Mouse (Mus musculus) forebrain, embryonic 13.5 days (tissue): ENCODE data around the gene Slc6a9. TPM values are rescaled to one million over a fixed set of nuclear protein-coding genes. Genes with fewer than 3 reads are reported as not detected.

Experiments
- ATAC-seq: fragments of 200-750 bp; cut with Nextera tagmentation; 2 replicates; pipeline ENCODE4 v1.8.0; 2017
- H3K27ac ChIP-seq: fragments of 300-500 bp; sonication (generic); 2 replicates; pipeline ENCODE4 v1.5.1; 2015; ENCODE audit warnings: inconsistent platforms, mild to moderate bottlenecking, moderate library complexity
- H3K27me3 ChIP-seq: fragments of 300-500 bp; sonication (generic); 2 replicates; pipeline ENCODE4 v1.6.1; 2015; ENCODE audit warnings: mild to moderate bottlenecking, inconsistent platforms
- H3K36me3 ChIP-seq: fragments of 300-500 bp; sonication (generic); 2 replicates; pipeline ENCODE4 v1.6.1; 2015; ENCODE audit warnings: mild to moderate bottlenecking, inconsistent platforms; ENCODE audit not compliant: poor library complexity, severe bottlenecking
- H3K4me1 ChIP-seq: fragments of 300-500 bp; sonication (generic); 2 replicates; pipeline ENCODE4 v1.6.1; 2015; ENCODE audit warnings: inconsistent platforms
- H3K4me2 ChIP-seq: fragments of 300-500 bp; sonication (generic); 2 replicates; pipeline ENCODE4 v1.6.1; 2015; ENCODE audit warnings: inconsistent platforms, mild to moderate bottlenecking, moderate library complexity
- H3K4me3 ChIP-seq: fragments of 300-500 bp; sonication (generic); 2 replicates; pipeline ENCODE4 v1.5.1; 2015; ENCODE audit warnings: mild to moderate bottlenecking, inconsistent platforms
- H3K9ac ChIP-seq: fragments of 300-500 bp; sonication (generic); 2 replicates; pipeline ENCODE4 v1.6.1; 2015; ENCODE audit warnings: mild to moderate bottlenecking, inconsistent platforms
- H3K9me3 ChIP-seq: fragments of 300-500 bp; sonication (generic); replicated peaks from 2 replicates; pipeline ENCODE4 v1.6.1; 2016; ENCODE audit warnings: inconsistent platforms
- whole genome bisulfite sequencing: fragments of 180-500 bp; shearing (Covaris S2); methylation state at CpG from one replicate; pipeline ENCODE4 v1.1.7; 2015; 5-methylcytosine and 5-hydroxymethylcytosine counted together
- polyA plus RNA-seq: library from polyadenylated mRNA; unstranded; fragments of >200 nt; fragmentation: Nextera tagmentation; extraction: Ambion mirVana; gene quantifications from 2 replicates; pipeline ENCODE4 v1.2.1, GENCODE M21; 2015

Gene Slc6a9
- polyA plus RNA-seq, 1 experiment from 2014 or later = 7.9 TPM

GRCm38 (mm10) chr4:117844467-117844866 is 10.2 kb downstream of the Slc6a9 start:
- ATAC-seq = no peak
- H3K4me3 ChIP-seq = no peak overlapping the region
- no peaks in the 10 kb centered on the region for H3K36me3 ChIP-seq
- H3K27ac ChIP-seq = no peak overlapping the region
- WGBS = 93% methylated on average over 5 of the region's 5 CpGs
- peaks cover 12% of the 10 kb centered on the region for H3K4me1 ChIP-seq
- no peak overlapping the region for H3K9ac ChIP-seq
- no peak overlapping the region for H3K4me2 ChIP-seq
- no peaks in the 10 kb centered on the region for H3K9me3 ChIP-seq
- no peaks in the 10 kb centered on the region for H3K27me3 ChIP-seq

GRCm38 (mm10) chr4:117845316-117845715 is 11.0 kb downstream of the Slc6a9 start:
- Histone ChIP-seq H3K4me1 (peaks cover 20% of the 10 kb centered on the region), H3K27me3 (no peaks in the 10 kb centered on the region), H3K36me3 (no peaks in the 10 kb centered on the region), H3K9me3 (no peaks in the 10 kb centered on the region), H3K4me2 (no peak overlapping the region), H3K9ac (no peak overlapping the region), H3K27ac (no peak overlapping the region), H3K4me3 (no peak overlapping the region)
- no peak for ATAC-seq
- 84% methylated on average over 11 of the region's 11 CpGs for WGBS

GRCm38 (mm10) chr4:117846261-117846660 is 12.0 kb downstream of the Slc6a9 start:
- ATAC-seq = no peak
- Histone ChIP-seq H3K27ac (no peak overlapping the region), H3K4me3 (no peak overlapping the region), H3K9ac (no peak overlapping the region), H3K4me2 (no peak overlapping the region), H3K27me3 (no peaks in the 10 kb centered on the region), H3K36me3 (no peaks in the 10 kb centered on the region), H3K9me3 (no peaks in the 10 kb centered on the region), H3K4me1 (peaks cover 21% of the 10 kb centered on the region)
- whole genome bisulfite sequencing = 97% methylated on average over 4 of the region's 4 CpGs

- WGBS = 22% methylated on average over 2 of the region's 2 CpGs
Measured at GRCm38 (mm10) chr4:117847011-117847410, 12.7 kb downstream of the Slc6a9 start.

GRCm38 (mm10) chr4:117849063-117849462 is 14.8 kb downstream of the Slc6a9 start:
- H3K36me3 ChIP-seq = no peaks in the 10 kb centered on the region
- no peaks in the 10 kb centered on the region for H3K9me3 ChIP-seq
- H3K9ac ChIP-seq = 0 out of 2 replicates have a peak overlapping the region, but pooled peaks have one; percentile 12
- peaks cover 21% of the 10 kb centered on the region for H3K4me1 ChIP-seq
- H3K4me3 ChIP-seq = no peak overlapping the region
- 41% methylated on average over 17 of the region's 17 CpGs for WGBS
- ATAC-seq = no peak
- H3K27me3 ChIP-seq = no peaks in the 10 kb centered on the region
- H3K4me2 ChIP-seq = 0 out of 2 replicates have a peak overlapping the region, but pooled peaks have one; percentile 10
- no peak overlapping the region for H3K27ac ChIP-seq

More at GRCm38 (mm10) chr4:117847011-117847410, 12.7 kb downstream of the Slc6a9 start:
- Histone ChIP-seq H3K4me2 (no peak overlapping the region), H3K9me3 (no peaks in the 10 kb centered on the region), H3K4me3 (no peak overlapping the region), H3K9ac (no peak overlapping the region; the same call in 1 of the 2 replicates), H3K27ac (no peak overlapping the region), H3K4me1 (peaks cover 21% of the 10 kb centered on the region), H3K27me3 (no peaks in the 10 kb centered on the region), H3K36me3 (no peaks in the 10 kb centered on the region)
- ATAC-seq = no peak; the same call in 1 of the 2 replicates

- H3K9me3 ChIP-seq = no peaks in the 10 kb centered on the region
- no peak overlapping the region for H3K4me3 ChIP-seq
- no peak overlapping the region for H3K9ac ChIP-seq
- H3K4me2 ChIP-seq = 0 out of 2 replicates have a peak overlapping the region, but pooled peaks have one; percentile 2
- no peak for ATAC-seq
- no peaks in the 10 kb centered on the region for H3K36me3 ChIP-seq
- WGBS = 8% methylated on average over 5 of the region's 5 CpGs
- no peak overlapping the region for H3K27ac ChIP-seq
- no peaks in the 10 kb centered on the region for H3K27me3 ChIP-seq
- H3K4me1 ChIP-seq = peaks cover 21% of the 10 kb centered on the region
Measured at GRCm38 (mm10) chr4:117849506-117849905, 15.2 kb downstream of the Slc6a9 start.

GRCm38 (mm10) chr4:117850176-117850575 is 15.9 kb downstream of the Slc6a9 start:
- Histone ChIP-seq H3K27ac (no peak overlapping the region), H3K4me1 (peaks cover 23% of the 10 kb centered on the region), H3K4me2 (no peak overlapping the region), H3K4me3 (no peak overlapping the region), H3K9ac (no peak overlapping the region), H3K9me3 (no peaks in the 10 kb centered on the region), H3K36me3 (no peaks in the 10 kb centered on the region), H3K27me3 (no peaks in the 10 kb centered on the region)
- no peak for ATAC-seq
- WGBS = 73% methylated on average over 7 of the region's 7 CpGs

GRCm38 (mm10) chr4:117850871-117851270 is 16.6 kb downstream of the Slc6a9 start:
- H3K9me3 ChIP-seq = no peaks in the 10 kb centered on the region
- H3K4me1 ChIP-seq = peaks cover 24% of the 10 kb centered on the region
- no peak overlapping the region for H3K4me2 ChIP-seq
- no peaks in the 10 kb centered on the region for H3K27me3 ChIP-seq
- H3K4me3 ChIP-seq = no peak overlapping the region
- H3K9ac ChIP-seq = no peak overlapping the region
- no peak for ATAC-seq
- WGBS = 77% methylated on average over 7 of the region's 7 CpGs
- no peak overlapping the region for H3K27ac ChIP-seq
- H3K36me3 ChIP-seq = no peaks in the 10 kb centered on the region

- Histone ChIP-seq H3K4me3 (no peak overlapping the region), H3K4me2 (no peak overlapping the region), H3K27ac (no peak overlapping the region), H3K4me1 (peaks cover 19% of the 10 kb centered on the region), H3K9me3 (no peaks in the 10 kb centered on the region), H3K9ac (no peak overlapping the region), H3K27me3 (no peaks in the 10 kb centered on the region), H3K36me3 (peaks cover 5% of the 10 kb centered on the region; the same call in 1 of the 2 replicates)
- WGBS = 89% methylated on average over 10 of the region's 10 CpGs
- no peak for ATAC-seq
Measured at GRCm38 (mm10) chr4:117852152-117852868, 18.0 kb downstream of the Slc6a9 start.

GRCm38 (mm10) chr4:117855146-117855545 is 20.8 kb downstream of the Slc6a9 start:
- 83% methylated on average over 9 of the region's 9 CpGs for WGBS
- H3K4me3 ChIP-seq = no peak overlapping the region
- H3K27ac ChIP-seq = no peak overlapping the region
- no peak for ATAC-seq
- H3K9me3 ChIP-seq = no peaks in the 10 kb centered on the region
- no peak overlapping the region for H3K9ac ChIP-seq
- no peak overlapping the region for H3K4me2 ChIP-seq
- peaks cover 5% of the 10 kb centered on the region; the same call in 1 of the 2 replicates for H3K36me3 ChIP-seq
- H3K4me1 ChIP-seq = 0 out of 2 replicates have a peak, but pooled peaks cover 8% of the 10 kb centered on the region
- no peaks in the 10 kb centered on the region for H3K27me3 ChIP-seq

- peaks cover 5% of the 10 kb centered on the region; the same call in 1 of the 2 replicates for H3K36me3 ChIP-seq
- H3K9ac ChIP-seq = no peak overlapping the region
- ATAC-seq = peak; percentile 31; the same call in 1 of the 2 replicates
- peaks cover 13% of the 10 kb centered on the region for H3K4me1 ChIP-seq
- no peaks in the 10 kb centered on the region for H3K9me3 ChIP-seq
- H3K4me2 ChIP-seq = no peak overlapping the region
- no peak overlapping the region for H3K4me3 ChIP-seq
- WGBS = 57% methylated on average over 3 of the region's 3 CpGs
- H3K27ac ChIP-seq = no peak overlapping the region
- no peaks in the 10 kb centered on the region for H3K27me3 ChIP-seq
Measured at GRCm38 (mm10) chr4:117858794-117859193, 24.5 kb downstream of the Slc6a9 start.

- WGBS = 78% methylated on average over 9 of the region's 9 CpGs
- Histone ChIP-seq H3K27ac (no peak overlapping the region), H3K4me2 (no peak overlapping the region), H3K27me3 (no peaks in the 10 kb centered on the region), H3K9ac (no peak overlapping the region), H3K9me3 (no peaks in the 10 kb centered on the region), H3K36me3 (peaks cover 5% of the 10 kb centered on the region; the same call in 1 of the 2 replicates), H3K4me1 (peaks cover 9% of the 10 kb centered on the region), H3K4me3 (no peak overlapping the region)
- ATAC-seq = no peak
Measured at GRCm38 (mm10) chr4:117860570-117860969, 26.3 kb downstream of the Slc6a9 start.
